Mouse (Mus musculus): Measurements from ENCODE around the gene Gm20695. TPM values are rescaled to one million over a fixed set of nuclear protein-coding genes. Genes with fewer than 3 reads are reported as not detected.

The Gm20695 gene
- polyA plus RNA-seq, 1 experiment from 2014 or later: 3.7 TPM

GRCm38 (mm10) chr16:3951141-3951540 is 66.7 kb downstream of the Gm20695 start:
- H3K27ac ChIP-seq (replicated peaks; ENCODE audit: low read depth, low read length): no peak overlapping the region
- no peaks in the 10 kb centered on the region for H3K9me3 ChIP-seq (ENCODE audit: control insufficient read depth, low read length)
- H3K36me3 ChIP-seq (ENCODE audit: control insufficient read depth, insufficient read depth, low read length): no peaks in the 10 kb centered on the region
- DNase-seq (ENCODE audit: low spot score) (no peak), ATAC-seq (ENCODE audit: insufficient number of reproducible peaks, low FRiP score, low TSS enrichment, low read depth) (no peak)
- H3K9ac ChIP-seq (ENCODE audit: low read length): no peak overlapping the region
- H3K4me2 ChIP-seq (ENCODE audit: low read depth, severe bottlenecking): no peak overlapping the region
- 78% methylated on average over 1 of the region's 1 CpGs for WGBS
- H3K4me1 ChIP-seq (ENCODE audit: control insufficient read depth, insufficient read depth, low read length): no peaks in the 10 kb centered on the region
- no peak overlapping the region for H3K4me3 ChIP-seq (ENCODE audit: low read depth, low read length)
- no peaks in the 10 kb centered on the region for H3K27me3 ChIP-seq (ENCODE audit: control insufficient read depth, insufficient read depth, low read length)

DNA sequence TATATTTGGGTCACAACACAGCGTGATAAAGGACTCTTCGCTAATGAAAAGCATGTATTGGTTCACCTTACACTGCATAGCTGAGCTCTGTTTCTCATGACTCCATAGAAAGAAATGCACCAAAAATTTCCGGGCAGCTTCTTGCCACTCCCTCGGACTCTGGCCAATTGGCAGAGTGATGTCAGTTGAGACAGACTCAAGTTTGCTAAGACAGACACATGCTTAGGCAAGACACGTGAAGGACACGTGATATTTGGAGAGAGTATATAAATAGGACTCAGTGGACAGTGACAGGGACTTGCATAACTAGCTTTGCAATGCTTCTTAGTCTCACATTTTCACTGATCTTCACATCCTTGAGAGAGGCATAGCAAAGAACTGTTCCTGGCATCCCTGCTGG is 71.9 kb downstream of the Gm20695 start:
- no peaks in the 10 kb centered on the region for H3K9me3 ChIP-seq (ENCODE audit: control insufficient read depth, low read length)
- no peaks in the 10 kb centered on the region for H3K36me3 ChIP-seq (ENCODE audit: control insufficient read depth, insufficient read depth, low read length)
- H3K9ac ChIP-seq (ENCODE audit: low read length): no peak overlapping the region
- no peak overlapping the region for H3K4me2 ChIP-seq (ENCODE audit: low read depth, severe bottlenecking)
- DNase-seq (ENCODE audit: low spot score) (no peak), ATAC-seq (ENCODE audit: insufficient number of reproducible peaks, low FRiP score, low TSS enrichment, low read depth) (no peak)
- 81% methylated on average over 6 of the region's 6 CpGs for WGBS
- no peaks in the 10 kb centered on the region for H3K27me3 ChIP-seq (ENCODE audit: control insufficient read depth, insufficient read depth, low read length)
- no peak overlapping the region for H3K4me3 ChIP-seq (ENCODE audit: low read depth, low read length)
- H3K4me1 ChIP-seq (ENCODE audit: control insufficient read depth, insufficient read depth, low read length): no peaks in the 10 kb centered on the region
- H3K27ac ChIP-seq (replicated peaks; ENCODE audit: low read depth, low read length): no peak overlapping the region

GRCm38 (mm10) chr16:3959261-3959660 is 74.8 kb downstream of the Gm20695 start:
- no peak overlapping the region for H3K9ac ChIP-seq (ENCODE audit: low read length)
- WGBS: 61% methylated on average over 2 of the region's 2 CpGs
- H3K4me3 ChIP-seq (ENCODE audit: low read depth, low read length): no peak overlapping the region
- ATAC-seq (ENCODE audit: insufficient number of reproducible peaks, low FRiP score, low TSS enrichment, low read depth): no peak
- no peak overlapping the region for H3K4me2 ChIP-seq (ENCODE audit: low read depth, severe bottlenecking)
- H3K9me3 ChIP-seq (ENCODE audit: control insufficient read depth, low read length): no peaks in the 10 kb centered on the region
- H3K36me3 ChIP-seq (ENCODE audit: control insufficient read depth, insufficient read depth, low read length): no peaks in the 10 kb centered on the region
- no peaks in the 10 kb centered on the region for H3K27me3 ChIP-seq (ENCODE audit: control insufficient read depth, insufficient read depth, low read length)
- no peak for DNase-seq (ENCODE audit: low spot score)
- H3K4me1 ChIP-seq (ENCODE audit: control insufficient read depth, insufficient read depth, low read length): no peaks in the 10 kb centered on the region
- no peak overlapping the region for H3K27ac ChIP-seq (replicated peaks; ENCODE audit: low read depth, low read length)

GRCm38 (mm10) chr16:3964990-3965389 is 80.5 kb downstream of the Gm20695 start:
- Histone ChIP-seq H3K9me3 (ENCODE audit: control insufficient read depth, low read length) (no peaks in the 10 kb centered on the region), H3K27ac (replicated peaks; ENCODE audit: low read depth, low read length) (no peak overlapping the region)
- 83% methylated on average over 10 of the region's 10 CpGs for WGBS

DNA sequence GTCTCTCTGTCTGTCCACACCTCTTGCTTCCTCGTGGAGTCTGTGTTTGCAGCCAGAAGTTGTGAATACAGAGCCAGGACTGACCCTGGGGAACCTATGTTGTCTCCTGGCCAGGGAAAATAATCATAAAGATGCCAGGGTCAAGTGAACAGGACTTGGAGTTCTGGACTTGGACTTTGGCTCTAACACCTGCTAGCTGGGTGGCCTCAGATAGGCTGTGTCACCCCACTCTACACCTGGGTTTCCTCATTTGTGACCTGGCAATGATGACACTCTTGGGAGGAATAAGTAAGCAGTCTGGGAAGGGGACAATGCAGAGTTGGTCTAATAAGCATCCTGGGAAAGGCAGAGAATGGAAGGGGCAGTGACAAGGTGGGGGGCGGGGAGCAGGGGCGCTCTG is 81.1 kb downstream of the Gm20695 start:
- Histone ChIP-seq H3K27ac (replicated peaks; ENCODE audit: low read depth, low read length) (no peak overlapping the region), H3K9me3 (ENCODE audit: control insufficient read depth, low read length) (no peaks in the 10 kb centered on the region), H3K4me1 (ENCODE audit: control insufficient read depth, insufficient read depth, low read length) (no peaks in the 10 kb centered on the region), H3K36me3 (ENCODE audit: control insufficient read depth, insufficient read depth, low read length) (no peaks in the 10 kb centered on the region), H3K27me3 (ENCODE audit: control insufficient read depth, insufficient read depth, low read length) (no peaks in the 10 kb centered on the region), H3K9ac (ENCODE audit: low read length) (no peak overlapping the region), H3K4me2 (ENCODE audit: low read depth, severe bottlenecking) (no peak overlapping the region), H3K4me3 (ENCODE audit: low read depth, low read length) (no peak overlapping the region)
- whole genome bisulfite sequencing: 82% methylated on average over 3 of the region's 3 CpGs
- no peak for DNase-seq (ENCODE audit: low spot score)
- no peak for ATAC-seq (ENCODE audit: insufficient number of reproducible peaks, low FRiP score, low TSS enrichment, low read depth)

More at GRCm38 (mm10) chr16:3964990-3965389, 80.5 kb downstream of the Gm20695 start:
- no peaks in the 10 kb centered on the region for H3K36me3 ChIP-seq (ENCODE audit: control insufficient read depth, insufficient read depth, low read length)
- no peaks in the 10 kb centered on the region for H3K4me1 ChIP-seq (ENCODE audit: control insufficient read depth, insufficient read depth, low read length)
- H3K9ac ChIP-seq (ENCODE audit: low read length): no peak overlapping the region
- no peak for ATAC-seq (ENCODE audit: insufficient number of reproducible peaks, low FRiP score, low TSS enrichment, low read depth)
- no peak overlapping the region for H3K4me3 ChIP-seq (ENCODE audit: low read depth, low read length)
- no peak overlapping the region for H3K4me2 ChIP-seq (ENCODE audit: low read depth, severe bottlenecking)
- DNase-seq (ENCODE audit: low spot score): no peak
- H3K27me3 ChIP-seq (ENCODE audit: control insufficient read depth, insufficient read depth, low read length): no peaks in the 10 kb centered on the region

Small RNA genes lying within 50 kb of the gene (microRNA-seq; reads per million reads assigned to microRNA genes)
- not detected for gene Gm23493

Other genes starting within 250 kb of the Gm20695 start
- gene Mefv, start 166.6 kb upstream of the Gm20695 start, polyA plus RNA-seq (2014; fragmentation: Nextera tagmentation; extraction: Ambion mirVana): 0.06 TPM in 1 of 2 replicates, not detected in the other
- 27.5 and 34.8 TPM in 2 replicates for gene Zfp263, start 140.6 kb upstream of the Gm20695 start, polyA plus RNA-seq (2014; fragmentation: Nextera tagmentation; extraction: Ambion mirVana)
- not detected in 2 replicates for gene Olfr15, start 53.8 kb upstream of the Gm20695 start, polyA plus RNA-seq (2014; fragmentation: Nextera tagmentation; extraction: Ambion mirVana)
- gene Zfp174, start 37.4 kb upstream of the Gm20695 start, polyA plus RNA-seq (2014; fragmentation: Nextera tagmentation; extraction: Ambion mirVana): 1.1 and 1.4 TPM in 2 replicates
- 54.6 and 60.1 TPM in 2 replicates for gene Naa60, start 12.3 kb upstream of the Gm20695 start, polyA plus RNA-seq (2014; fragmentation: Nextera tagmentation; extraction: Ambion mirVana)
- 4.5 and 6.1 TPM in 2 replicates for gene Zfp597, start 87 bp upstream of the Gm20695 start, polyA plus RNA-seq (2014; fragmentation: Nextera tagmentation; extraction: Ambion mirVana)
- gene 1700037C18Rik, start 24.0 kb downstream of the Gm20695 start, polyA plus RNA-seq (2014; fragmentation: Nextera tagmentation; extraction: Ambion mirVana): 4.1 and 5.1 TPM in 2 replicates
- gene Cluap1, start 24.2 kb downstream of the Gm20695 start, polyA plus RNA-seq (2014; fragmentation: Nextera tagmentation; extraction: Ambion mirVana): 22.4 and 24.8 TPM in 2 replicates
- 0.57 and 0.65 TPM in 2 replicates for gene Nlrc3, start 92.0 kb downstream of the Gm20695 start, polyA plus RNA-seq (2014; fragmentation: Nextera tagmentation; extraction: Ambion mirVana)
- 29.7 and 31.0 TPM in 2 replicates for gene Slx4, start 119.1 kb downstream of the Gm20695 start, polyA plus RNA-seq (2014; fragmentation: Nextera tagmentation; extraction: Ambion mirVana)
- gene Dnase1, start 152.3 kb downstream of the Gm20695 start, polyA plus RNA-seq (2014; fragmentation: Nextera tagmentation; extraction: Ambion mirVana): 4.1 and 6.0 TPM in 2 replicates
- gene Trap1, start 193.2 kb downstream of the Gm20695 start, polyA plus RNA-seq (2014; fragmentation: Nextera tagmentation; extraction: Ambion mirVana): 100 and 101 TPM in 2 replicates